Mouse (Mus musculus) intestine, embryonic 14.5 days (tissue): ENCODE data around the gene Bicra. TPM values are rescaled to one million over a fixed set of nuclear protein-coding genes. Genes with fewer than 3 reads are reported as not detected.

ENCODE experiments used
- ATAC-seq: fragments of 200-750 bp; cut with Nextera tagmentation; replicated peaks from 2 replicates; pipeline ENCODE4 v1.8.0; 2017; ENCODE audit warnings: low read depth, moderate number of reproducible peaks, moderate TSS enrichment, moderate library complexity; ENCODE audit not compliant: low FRiP score, low TSS enrichment
- DNase-seq: peaks from one replicate; pipeline ENCODE4 v3.0.0-alpha.2; 2018; ENCODE audit warnings: low spot score
- H3K27ac ChIP-seq: fragments of 300-500 bp; sonication (generic); 2 replicates; pipeline ENCODE4 v1.5.1; 2014; ENCODE audit warnings: low read depth, mild to moderate bottlenecking, control low read depth
- H3K27me3 ChIP-seq: fragments of 300-500 bp; sonication (generic); replicated peaks from 2 replicates; pipeline ENCODE4 v1.6.1; 2014; ENCODE audit warnings: low read length, control low read depth; ENCODE audit not compliant: control insufficient read depth, insufficient read depth
- H3K36me3 ChIP-seq: fragments of 300-500 bp; sonication (generic); 2 replicates; pipeline ENCODE4 v1.6.1; 2014; ENCODE audit warnings: low read length, control low read depth; ENCODE audit not compliant: control insufficient read depth, insufficient read depth
- H3K4me1 ChIP-seq: fragments of 300-500 bp; sonication (generic); replicated peaks from 2 replicates; pipeline ENCODE4 v1.6.1; 2014; ENCODE audit warnings: low read length, control low read depth, mixed read lengths; ENCODE audit not compliant: control insufficient read depth, insufficient read depth
- H3K4me2 ChIP-seq: fragments of 300-500 bp; sonication (generic); 2 replicates; pipeline ENCODE4 v1.6.1; 2014; ENCODE audit warnings: low read length
- H3K4me3 ChIP-seq: fragments of 300-500 bp; sonication (generic); 2 replicates; pipeline ENCODE4 v1.5.1; 2014; ENCODE audit warnings: low read depth, low read length, control low read depth, mixed read lengths
- H3K9ac ChIP-seq: fragments of 300-500 bp; sonication (generic); 2 replicates; pipeline ENCODE4 v1.6.1; 2014; ENCODE audit warnings: mild to moderate bottlenecking, low read length
- H3K9me3 ChIP-seq: fragments of 300-500 bp; sonication (generic); 2 replicates; pipeline ENCODE4 v1.6.1; 2016; ENCODE audit warnings: low read length, control low read depth; ENCODE audit not compliant: control insufficient read depth
- WGBS: fragments of 180-500 bp; shearing (Covaris S2); extraction: QIAGEN DNeasy Blood & Tissue Kit; methylation state at CpG from one replicate; pipeline ENCODE4 v1.1.7; 2014; 5-methylcytosine and 5-hydroxymethylcytosine counted together
- polyA plus RNA-seq: library from polyadenylated mRNA; unstranded; fragments of >200 nt; fragmentation: Nextera tagmentation; extraction: Ambion mirVana; gene quantifications from 2 replicates; pipeline ENCODE4 v1.2.1, GENCODE M21; 2014

Gene Bicra
- polyA plus RNA-seq, 1 experiment from 2014 or later: 7.4 TPM

DNA sequence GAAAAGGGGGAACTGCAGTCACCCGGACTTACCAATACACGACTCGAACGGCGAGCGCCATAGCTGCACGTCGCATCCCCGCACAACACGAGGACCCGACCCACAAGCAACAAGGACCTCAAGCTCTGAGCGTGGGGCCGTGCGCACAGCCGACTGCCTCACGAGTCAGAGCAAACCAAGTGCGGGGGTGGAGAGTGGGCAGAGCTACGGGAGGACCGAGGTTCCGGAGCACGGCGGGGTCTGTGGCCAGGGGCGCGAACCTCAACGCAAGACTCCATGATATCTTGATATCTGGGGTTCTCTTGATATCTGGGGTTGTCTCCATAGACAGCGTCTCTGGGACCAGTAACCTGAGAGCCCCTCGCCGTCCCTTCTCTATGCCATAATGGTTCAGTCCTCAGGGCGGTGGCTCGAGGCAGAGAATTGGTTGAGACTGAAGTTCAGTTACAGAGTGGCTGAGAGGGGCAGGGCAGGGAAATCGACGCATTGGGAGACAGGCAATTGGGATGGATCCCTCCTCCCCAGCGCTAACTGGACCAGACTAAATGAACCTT is 125.4 kb downstream of the Bicra start, which contains the start of gene Selenow:
Selenow (minus strand) TSS at position 183 of the 554 bp plus-strand sequence.
- DNase-seq (peak; percentile 97), ATAC-seq (peak; percentile 98)
- Histone ChIP-seq H3K4me2 (peak within 1 kb of the TSS; percentile 81), H3K9me3 (no peaks in the 10 kb centered on the region), H3K36me3 (peaks cover 28% of the 10 kb centered on the region), H3K9ac (peak within 1 kb of the TSS; percentile 85), H3K4me3 (peak within 1 kb of the TSS; percentile 74), H3K27me3 (no peaks in the 10 kb centered on the region), H3K4me1 (peaks cover 16% of the 10 kb centered on the region), H3K27ac (peak within 1 kb of the TSS; percentile 76)
- under 1% methylated on average over 33 of the region's 33 CpGs for WGBS

DNA sequence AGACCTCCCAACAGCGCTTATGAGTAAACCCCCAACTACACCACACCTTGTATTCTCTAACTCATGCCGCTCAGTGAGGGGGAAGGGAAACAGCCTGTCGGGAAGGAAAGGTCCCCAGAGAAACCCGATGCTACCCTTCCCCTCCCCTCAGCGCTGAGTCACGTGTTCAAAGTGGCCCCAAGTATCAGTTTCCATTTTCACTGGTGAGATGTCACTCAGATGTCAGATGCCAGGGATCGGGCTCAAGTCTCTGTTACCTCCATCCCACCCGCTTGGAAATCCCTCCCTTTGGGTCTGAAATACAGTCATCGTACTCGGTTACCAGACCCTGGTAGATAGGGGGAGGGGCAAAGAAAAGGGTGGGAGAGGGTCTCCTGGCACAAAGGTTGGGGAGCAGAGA is 125.9 kb downstream of the Bicra start:
- Histone ChIP-seq H3K4me1 (peaks cover 16% of the 10 kb centered on the region), H3K27ac (peak overlapping the region; percentile 76), H3K36me3 (peaks cover 33% of the 10 kb centered on the region), H3K4me2 (peak overlapping the region; percentile 81), H3K9ac (peak overlapping the region; percentile 85), H3K4me3 (peak overlapping the region; percentile 74), H3K9me3 (no peaks in the 10 kb centered on the region), H3K27me3 (no peaks in the 10 kb centered on the region)
- ATAC-seq (peak; percentile 60), DNase-seq (no peak)
- WGBS: 0% methylated on average over 10 of the region's 10 CpGs

Other genes with a start within 250 kb of the Bicra start
- not detected in 2 replicates for gene Obox6, start 208.2 kb downstream of the Bicra start, polyA plus RNA-seq
- gene Crx, start 168.0 kb downstream of the Bicra start, polyA plus RNA-seq: not detected in 2 replicates
- gene Crxos, start 165.3 kb downstream of the Bicra start, polyA plus RNA-seq: not detected in 2 replicates
- gene Selenow, start 125.5 kb downstream of the Bicra start, polyA plus RNA-seq: 802 and 852 TPM in 2 replicates
- 182 and 190 TPM in 2 replicates for gene Nop53, start 101.8 kb downstream of the Bicra start, polyA plus RNA-seq
- 37.7 and 38.6 TPM in 2 replicates for gene Ehd2, start 80.4 kb downstream of the Bicra start, polyA plus RNA-seq
- 0.04 TPM in 2 replicates for gene Zfp541, start 13.9 kb upstream of the Bicra start, polyA plus RNA-seq
- gene Napa, start 50.5 kb upstream of the Bicra start, polyA plus RNA-seq: 206 and 208 TPM in 2 replicates
- gene Kptn, start 72.0 kb upstream of the Bicra start, polyA plus RNA-seq: 28.1 and 32.7 TPM in 2 replicates
- gene Slc8a2, start 81.9 kb upstream of the Bicra start, polyA plus RNA-seq: 0.23 and 0.38 TPM in 2 replicates
- gene Meis3, start 127.2 kb upstream of the Bicra start, polyA plus RNA-seq: 47.0 and 48.6 TPM in 2 replicates
- gene Dhx34, start 174.1 kb upstream of the Bicra start, polyA plus RNA-seq: 11.4 and 17.3 TPM in 2 replicates
- 0.09 TPM in 1 of 2 replicates, not detected in the other for gene C5ar2, start 196.2 kb upstream of the Bicra start, polyA plus RNA-seq
- 1.8 and 2.3 TPM in 2 replicates for gene C5ar1, start 211.6 kb upstream of the Bicra start, polyA plus RNA-seq
- 16.0 and 18.1 TPM in 2 replicates for gene Inafm1, start 225.7 kb upstream of the Bicra start, polyA plus RNA-seq
- gene Ccdc9, start 238.9 kb upstream of the Bicra start, polyA plus RNA-seq: 14.4 and 19.0 TPM in 2 replicates